Mouse (Mus musculus) spleen, adult 18-20 months (tissue): ENCODE measurements at regions not wholly inside any gene's neighbourhood (a gene's known extent, or its start where the extent isn't known, plus 50 kb on each side); places are given as distances from the start of the nearest gene placed in this dataset.

Experiments
- DNase-seq, 2 experiments: peaks; one replicate each; pipeline ENCODE4 v3.0.0; 2022; ENCODE audit warnings: mixed read lengths in 2 of 2

DNA sequence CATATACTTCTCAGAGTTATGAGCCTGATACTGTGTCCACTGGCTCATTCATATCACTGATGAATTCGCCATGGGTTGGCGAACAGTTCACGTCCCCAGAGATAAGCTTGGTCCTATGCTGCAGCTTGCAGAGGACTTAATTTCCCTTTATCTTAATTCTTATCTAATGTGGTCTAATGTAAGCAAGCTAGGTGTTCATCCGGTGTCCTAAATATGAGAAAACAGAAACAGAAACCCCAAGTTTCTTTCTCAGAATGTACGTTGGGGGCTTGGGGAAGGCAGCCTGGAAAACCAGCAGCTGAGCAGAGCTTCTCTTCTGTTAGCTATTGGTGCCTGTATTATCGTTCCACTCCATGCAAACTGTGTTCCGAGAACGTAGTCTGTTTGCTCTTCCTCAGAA lies 170.1 kb downstream of the 1700064H15Rik start:
- DNase-seq: no peak

DNA sequence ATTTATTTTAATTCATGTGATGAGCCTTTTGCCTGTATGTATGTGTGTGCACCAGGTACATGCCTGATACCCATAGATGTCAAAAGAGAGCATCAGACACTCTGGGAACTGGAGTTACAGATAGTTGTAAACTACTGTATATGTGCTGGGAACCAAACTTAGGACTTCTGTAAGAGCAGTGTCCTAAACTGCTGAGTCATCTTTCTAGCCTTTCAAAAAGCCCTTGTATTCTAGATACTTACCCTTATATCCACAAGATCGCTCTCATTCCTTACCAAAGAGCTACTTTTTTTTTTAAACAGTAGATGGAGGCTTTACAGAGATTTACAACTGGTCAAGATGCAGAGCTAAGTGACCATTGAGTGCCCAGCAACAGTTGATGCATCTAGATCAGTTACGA lies 171.0 kb downstream of the 1700064H15Rik start:
- no peak for DNase-seq

GRCm38 (mm10) chr3:19455838-19456448 lies 172.5 kb downstream of the 1700064H15Rik start:
- DNase-seq: no peak

DNA sequence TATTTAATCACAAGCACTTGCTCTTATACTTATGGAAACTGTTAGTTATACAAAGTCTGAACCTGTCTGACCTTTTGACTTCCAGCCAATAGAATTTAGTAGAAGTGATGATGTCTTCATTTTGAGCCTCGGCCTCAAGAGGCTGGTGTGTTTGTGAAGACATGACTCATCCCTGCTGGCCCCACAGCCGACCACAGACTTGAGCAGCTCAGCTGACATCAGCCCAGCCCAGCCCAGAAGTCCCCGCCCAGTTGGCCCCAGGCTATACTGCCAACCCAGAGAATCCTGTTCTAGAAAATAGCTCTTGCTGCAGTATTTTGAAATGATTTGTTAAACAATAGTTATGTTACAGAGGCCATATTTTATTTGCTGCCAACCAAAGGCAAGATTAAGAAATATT lies 177.5 kb downstream of the 1700064H15Rik start:
- no peak for DNase-seq

DNA sequence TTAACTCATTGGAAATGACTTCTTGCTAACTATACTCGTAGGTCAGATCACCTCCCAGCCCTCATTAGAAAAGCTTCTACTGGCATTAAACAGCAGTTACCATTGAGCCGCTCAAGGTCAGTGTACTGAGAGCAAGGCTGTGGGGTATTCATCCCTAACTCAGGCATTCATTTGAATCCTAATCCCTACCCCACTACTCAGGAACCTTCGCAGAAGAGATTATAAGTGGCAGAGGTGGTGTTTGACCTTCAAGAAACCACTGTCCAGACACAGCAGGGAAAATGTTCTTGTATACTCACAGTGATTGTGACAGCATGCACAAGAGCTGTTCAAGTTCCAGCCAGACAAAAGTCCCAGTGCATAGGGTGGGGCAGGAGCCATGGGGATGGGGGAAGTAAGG lies 179.5 kb downstream of the 1700064H15Rik start:
- no peak for DNase-seq

- DNase-seq: no peak
These were observed 180.3 kb downstream of the 1700064H15Rik start for GRCm38 (mm10) chr3:19448192-19448591.

- no peak for DNase-seq
These were observed 180.7 kb downstream of the 1700064H15Rik start for GRCm38 (mm10) chr3:19447733-19448132.

DNA sequence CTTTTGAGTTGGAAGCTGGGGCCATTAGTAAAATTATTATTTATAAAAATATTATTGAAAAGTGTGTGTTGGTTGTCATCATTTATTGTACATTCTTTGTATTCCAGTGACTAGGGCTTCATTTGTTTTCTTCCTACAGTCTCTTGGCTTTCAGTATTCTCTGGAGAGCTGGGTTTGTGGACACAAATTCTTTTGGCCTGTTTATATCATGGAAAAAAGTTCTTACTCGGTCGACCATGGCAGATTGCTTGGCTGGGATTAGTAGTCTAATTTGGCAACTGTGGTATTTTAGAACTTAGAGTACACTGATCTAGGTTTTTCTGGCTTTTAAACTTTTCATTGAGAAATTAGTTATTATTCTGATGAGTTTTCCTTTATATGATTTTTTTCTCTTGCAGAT lies 183.6 kb downstream of the 1700064H15Rik start:
- DNase-seq: no peak

GRCm38 (mm10) chr3:19441827-19442226 lies 186.7 kb downstream of the 1700064H15Rik start:
- DNase-seq: no peak

DNA sequence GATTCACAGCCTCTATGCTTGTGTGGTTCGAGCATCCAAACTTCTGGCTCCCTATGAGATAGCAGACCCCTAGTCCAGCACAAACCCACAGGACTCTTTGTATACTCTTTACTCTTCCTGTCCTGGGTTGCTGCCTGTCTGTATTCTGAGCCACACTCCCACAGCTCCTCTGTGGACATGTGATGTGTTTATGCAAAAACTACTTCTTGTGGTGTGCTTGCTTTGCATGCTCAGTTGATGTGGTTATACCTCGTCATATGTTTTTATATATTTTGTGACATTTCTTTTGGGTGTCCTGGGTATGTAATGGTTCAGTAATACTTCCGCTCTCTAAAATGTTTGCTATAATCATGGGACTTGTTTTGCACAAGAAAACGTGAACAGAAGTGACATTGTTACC lies 198.3 kb downstream of the 1700064H15Rik start:
- DNase-seq: peak; percentile 35 to 40

DNA sequence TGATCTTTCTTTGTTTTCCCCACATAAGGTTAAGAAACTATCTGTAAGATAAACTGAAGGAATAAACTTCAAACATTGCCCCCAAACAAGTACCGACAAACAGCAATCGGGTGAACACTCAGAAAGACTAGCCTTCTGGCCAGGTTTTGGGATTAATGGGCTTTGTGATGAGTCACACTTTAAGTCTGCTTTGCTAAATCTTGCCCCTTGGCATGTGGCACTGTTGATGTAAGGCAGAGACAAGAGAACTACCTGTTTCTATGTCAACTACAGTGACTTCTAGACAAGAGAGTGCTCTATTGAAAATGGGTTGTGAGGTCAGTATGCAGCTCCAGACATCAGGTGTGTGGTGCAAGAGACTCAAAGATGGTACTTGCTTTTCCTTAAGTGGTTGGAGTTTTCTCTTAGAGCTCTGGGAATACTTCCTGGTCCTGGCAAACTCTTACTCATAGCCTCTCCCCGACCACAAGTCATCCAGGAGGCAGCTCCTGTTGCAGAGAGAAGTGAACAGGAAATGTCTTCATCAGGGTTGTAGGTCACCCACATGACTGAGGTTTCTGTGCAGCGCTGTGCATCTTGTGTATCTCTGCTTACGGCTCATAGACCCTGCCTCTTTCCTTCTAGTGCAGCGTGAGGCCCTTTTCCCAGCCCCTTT lies 198.9 kb downstream of the 1700064H15Rik start:
- peak in 1 of 2 experiments; percentile 13 for DNase-seq

GRCm38 (mm10) chr3:19429010-19429409 lies 199.5 kb downstream of the 1700064H15Rik start:
- no peak for DNase-seq

DNA sequence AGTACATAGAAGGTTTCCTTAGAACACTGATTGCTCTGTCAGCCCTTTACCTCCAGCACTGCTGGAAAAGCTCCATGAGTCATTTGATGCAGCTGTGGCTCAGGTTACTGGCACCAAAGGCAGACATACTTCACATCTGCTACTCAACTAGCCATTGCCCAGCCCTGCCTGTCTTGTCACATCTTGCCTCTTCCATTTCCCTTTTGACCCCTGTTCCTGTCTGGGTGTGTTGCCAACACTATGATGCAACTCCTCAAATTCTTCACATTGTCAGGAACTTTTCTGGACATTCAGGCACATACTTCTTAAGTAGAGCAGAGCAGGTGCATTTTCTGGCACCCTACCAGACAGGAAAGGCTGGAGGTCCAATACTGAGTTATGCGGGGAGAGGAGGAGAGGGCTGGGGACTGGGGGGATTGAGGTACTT lies 202.3 kb downstream of the 1700064H15Rik start:
- DNase-seq: no peak

DNA sequence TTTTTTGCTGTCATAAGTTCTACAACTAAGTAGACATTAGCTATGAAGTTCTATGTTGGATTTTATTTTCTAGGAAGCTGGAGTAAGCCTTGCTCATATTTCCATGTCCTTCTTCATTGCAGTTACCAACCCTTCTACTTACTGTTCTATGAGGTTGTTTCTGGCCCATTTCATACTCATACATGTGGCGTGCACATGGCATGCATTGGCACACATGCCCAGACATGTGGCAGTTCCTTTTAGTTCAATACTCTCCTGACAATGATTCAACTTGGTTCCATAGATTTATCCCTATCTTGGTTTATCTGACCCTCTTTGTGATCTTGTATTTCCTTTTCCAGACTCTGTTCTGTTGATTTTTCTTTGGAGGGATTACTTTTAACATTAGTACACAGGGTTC lies 203.2 kb downstream of the 1700064H15Rik start:
- DNase-seq: no peak

DNA sequence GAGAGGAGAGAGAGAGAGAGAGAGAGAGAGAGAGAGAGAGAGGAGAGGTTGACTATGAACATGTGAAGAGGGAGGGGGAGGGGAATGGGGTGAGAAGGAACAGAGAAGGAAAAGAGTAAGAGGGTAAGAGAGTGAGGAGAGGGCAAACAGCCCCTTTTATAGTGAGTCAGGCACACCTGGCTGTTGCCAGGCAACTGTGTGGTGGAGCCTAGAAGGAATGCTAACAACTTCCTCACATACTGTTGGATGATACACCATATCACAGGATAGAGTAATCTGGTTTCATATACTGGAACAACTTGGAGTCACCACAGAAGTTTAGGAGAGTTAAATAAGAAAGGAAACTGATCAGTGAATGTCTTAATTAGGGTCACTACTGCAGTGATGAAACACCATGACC lies 204.1 kb downstream of the 1700064H15Rik start:
- no peak for DNase-seq

- DNase-seq: peak; percentile 26 to 38
These were observed 207.0 kb downstream of the 1700064H15Rik start for GRCm38 (mm10) chr3:19421430-19421944.

GRCm38 (mm10) chr3:19420912-19421311 lies 207.6 kb downstream of the 1700064H15Rik start:
- no peak for DNase-seq

DNA sequence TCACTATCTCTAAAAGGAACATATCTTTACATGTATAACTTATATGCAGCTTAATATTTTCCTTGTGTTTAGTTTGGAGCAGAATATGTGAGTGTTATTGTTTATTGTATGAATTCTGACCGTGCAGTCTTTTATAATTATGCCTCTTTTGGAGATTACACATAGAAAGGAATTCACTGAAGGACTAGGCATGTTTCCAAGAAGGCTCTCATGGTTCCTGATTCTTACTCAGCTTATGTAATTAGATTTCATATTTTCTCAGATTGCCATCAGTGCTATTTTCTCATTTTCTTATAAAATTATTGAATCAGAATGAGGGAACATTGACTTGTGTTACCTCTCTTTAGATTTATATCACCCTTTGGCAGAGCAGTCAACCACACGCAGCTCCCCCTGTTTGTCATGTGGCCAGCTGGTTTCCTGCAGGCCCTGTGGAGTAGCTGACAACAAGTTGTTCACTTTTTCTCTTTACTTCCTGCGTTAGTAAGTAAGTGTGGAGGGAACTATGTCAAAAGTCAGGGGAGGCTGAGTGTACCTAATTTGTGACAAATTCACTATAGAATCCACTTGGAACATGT lies 217.4 kb downstream of the 1700064H15Rik start:
- peak in 1 of 2 experiments; percentile 49 for DNase-seq

GRCm38 (mm10) chr3:19408283-19408682 lies 220.2 kb downstream of the 1700064H15Rik start:
- no peak for DNase-seq

GRCm38 (mm10) chr3:19407591-19408090 lies 220.8 kb downstream of the 1700064H15Rik start:
- DNase-seq: no peak

DNA sequence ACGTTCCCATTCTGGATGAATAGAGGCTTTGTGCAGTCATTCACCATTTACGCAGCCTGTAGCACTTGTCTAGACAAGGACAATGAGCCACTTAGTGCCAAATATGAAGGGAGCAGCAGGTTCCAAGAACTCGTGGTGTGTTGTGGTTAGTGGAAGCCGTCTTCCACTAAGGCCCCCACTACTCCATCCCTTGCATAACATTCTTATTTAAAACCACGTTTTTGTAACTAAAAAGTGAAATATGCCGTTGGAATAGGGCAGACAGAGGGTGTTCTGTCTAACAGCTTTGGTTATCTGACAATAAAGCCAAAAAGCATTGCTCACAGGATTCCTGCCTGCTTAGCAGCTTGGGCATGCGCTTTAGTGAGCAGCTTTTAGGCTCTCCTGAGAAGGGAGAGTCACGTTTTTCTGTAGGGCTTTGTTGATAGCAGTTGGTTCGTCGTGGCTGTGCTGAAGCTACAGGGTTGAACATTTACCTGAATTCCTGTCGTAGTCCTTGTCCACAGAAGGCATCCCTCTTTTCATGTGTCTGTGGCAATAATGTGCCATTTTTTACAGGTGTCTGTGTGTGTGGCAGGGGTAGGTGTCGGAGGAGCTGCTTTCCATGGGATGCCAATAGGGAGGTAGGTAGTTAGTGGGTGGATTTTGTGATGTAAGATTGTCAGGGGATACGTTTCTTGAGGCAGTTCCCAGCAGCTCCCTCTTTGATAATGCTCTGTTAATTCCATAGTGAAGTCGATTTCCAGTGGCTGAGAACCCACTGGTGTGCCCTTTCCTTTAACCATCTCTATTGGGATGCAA lies 221.9 kb downstream of the 1700064H15Rik start:
- DNase-seq: no peak

- DNase-seq: no peak
These were observed 242.8 kb downstream of the 1700064H15Rik start for GRCm38 (mm10) chr3:19385675-19386074.

DNA sequence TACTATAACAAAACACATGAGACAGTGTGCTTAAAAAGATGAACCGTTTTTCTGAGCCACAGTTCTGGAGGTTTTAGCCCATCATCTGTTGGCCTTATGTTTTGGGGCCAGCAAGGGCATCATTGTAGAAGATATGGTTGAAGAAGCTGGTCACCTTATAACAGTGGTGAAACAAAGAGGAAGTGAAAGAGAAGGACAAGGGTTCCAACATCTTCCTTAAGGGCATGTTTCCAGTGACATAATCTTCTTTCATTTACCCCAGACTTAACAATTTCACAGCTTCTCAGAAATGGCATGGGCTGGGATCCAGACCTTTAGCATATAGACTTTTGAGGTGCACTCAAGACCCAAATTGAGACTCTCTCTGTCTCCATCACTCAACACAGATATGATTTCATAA lies 259.5 kb downstream of the 1700064H15Rik start:
- no peak for DNase-seq
